Comparison of ENCODE assay signal across 20 mouse cellular contexts in the genomic region with DNA sequence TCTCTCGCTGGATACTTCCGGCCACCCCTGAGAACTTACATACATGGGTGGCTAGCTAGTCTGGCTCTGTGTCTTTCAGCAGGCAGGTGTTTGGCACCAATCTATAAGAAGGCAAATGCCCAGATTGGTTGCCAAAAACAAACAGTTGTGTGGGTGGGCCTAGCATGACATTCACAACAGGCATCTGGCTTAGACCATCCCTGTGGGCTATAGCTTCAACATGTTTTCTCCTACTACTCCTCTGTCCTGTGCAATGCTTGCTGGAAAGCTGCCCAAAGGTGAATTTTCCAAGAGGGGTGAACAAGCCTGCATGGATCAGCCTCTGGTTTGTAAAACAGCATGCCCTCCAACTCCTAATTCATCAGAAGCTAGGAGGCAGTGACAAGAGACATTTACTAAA.
DNase-seq lines count a peak whose midpoint lies in the region; ATAC-seq lines count a peak whose summit lies in the region.
"Had no signal": no experiment of that assay in that cellular context is flagged by ENCODE, and none has a peak within 500 bp of the region (broad histone marks: within the 10 kb centered on the region; RNA-seq: fewer than 3 reads in every experiment).

No protein-coding gene starts in this region.

- no peaks in the 10 kb centered on the region for H3K27me3 ChIP-seq in midbrain, embryonic 11.5 days (ENCODE audit: control insufficient read depth, insufficient read depth, low read length)
- H3K27me3 ChIP-seq in midbrain, embryonic 16.5 days (ENCODE audit: control insufficient read depth, insufficient read depth, low read depth, low read length): no peaks in the 10 kb centered on the region
- no peaks in the 10 kb centered on the region for H3K27me3 ChIP-seq in hindbrain, embryonic 15.5 days
- no peaks in the 10 kb centered on the region for H3K27me3 ChIP-seq in neural tube, embryonic 13.5 days
- H3K27me3 ChIP-seq: liver, embryonic 15.5 days; stomach, embryonic 15.5 days had no signal

- 68% methylated on average over 2 of the region's 2 CpGs for WGBS in midbrain, embryonic 11.5 days
- WGBS in midbrain, embryonic 16.5 days: 84% methylated on average over 2 of the region's 2 CpGs
- 60% methylated on average over 2 of the region's 2 CpGs for WGBS in hindbrain, embryonic 15.5 days
- WGBS in neural tube, embryonic 13.5 days: 52% methylated on average over 2 of the region's 2 CpGs

- H3K9ac ChIP-seq in midbrain, embryonic 11.5 days (ENCODE audit: low read length): no peak overlapping the region
- H3K9ac ChIP-seq in midbrain, embryonic 16.5 days (ENCODE audit: low read depth, low read length): no peak overlapping the region
- no peak overlapping the region for H3K9ac ChIP-seq in hindbrain, embryonic 15.5 days
- H3K9ac ChIP-seq in neural tube, embryonic 13.5 days: no peak overlapping the region
- H3K9ac ChIP-seq: liver, embryonic 15.5 days; stomach, embryonic 15.5 days had no signal

- intact Hi-C loops in heart, postnatal 25 days (cut with DNase I): no loop called here
- intact Hi-C loops in left cerebral cortex, postnatal 10 days (cut with DNase I): no loop called here

- H3K4me3 ChIP-seq in midbrain, embryonic 11.5 days (ENCODE audit: low read depth, low read length): no peak overlapping the region
- H3K4me3 ChIP-seq in midbrain, embryonic 16.5 days (ENCODE audit: low read depth, low read length): no peak overlapping the region
- H3K4me3 ChIP-seq in hindbrain, embryonic 15.5 days: no peak overlapping the region
- H3K4me3 ChIP-seq in neural tube, embryonic 13.5 days: no peak overlapping the region
- H3K4me3 ChIP-seq: heart, adult 2 months; liver, embryonic 15.5 days; stomach, embryonic 15.5 days had no signal

- no peak overlapping the region for H3K4me2 ChIP-seq in midbrain, embryonic 11.5 days
- H3K4me2 ChIP-seq in midbrain, embryonic 16.5 days (ENCODE audit: low read length): no peak overlapping the region
- no peak overlapping the region for H3K4me2 ChIP-seq in hindbrain, embryonic 15.5 days
- H3K4me2 ChIP-seq in neural tube, embryonic 13.5 days: no peak overlapping the region
- H3K4me2 ChIP-seq: liver, embryonic 15.5 days; stomach, embryonic 15.5 days had no signal

- peak overlapping the region; percentile 51 for H3K27ac ChIP-seq in midbrain, embryonic 11.5 days (ENCODE audit: low read depth, low read length)
- H3K27ac ChIP-seq in midbrain, embryonic 16.5 days (ENCODE audit: low read length): no peak overlapping the region
- no peak overlapping the region for H3K27ac ChIP-seq in hindbrain, embryonic 15.5 days (replicated peaks)
- H3K27ac ChIP-seq in neural tube, embryonic 13.5 days (replicated peaks): no peak overlapping the region
- H3K27ac ChIP-seq: heart, adult 2 months; liver, embryonic 15.5 days; macrophage; stomach, embryonic 15.5 days had no signal

- DNase-seq in cerebellum, postnatal 10 days: peak; percentile 36 to 70
- no peak for DNase-seq in cerebellum, adult 8-10 months
- DNase-seq in midbrain, embryonic 11.5 days (ENCODE audit: low spot score, missing footprints): peak; percentile 85
- DNase-seq in heart, postnatal 25 days (ENCODE audit: low spot score): no peak
- DNase-seq in left cerebral cortex, postnatal 10 days (ENCODE audit: extremely low spot score in 1 of 2, low spot score in 2 of 2): no peak
- DNase-seq: adrenal gland, postnatal 14 days; cerebellum, adult 11-12 months; gastrocnemius, postnatal 10 days; heart, adult 2 months; heart, postnatal 4 days; kidney, adult 11 months; right cerebral cortex, postnatal 25 days; thymus, adult 18-20 months; thymus, postnatal 4 days had no signal

- H3K36me3 ChIP-seq in midbrain, embryonic 11.5 days (ENCODE audit: control insufficient read depth, insufficient read depth, low read length): no peaks in the 10 kb centered on the region
- H3K36me3 ChIP-seq in midbrain, embryonic 16.5 days (ENCODE audit: control insufficient read depth, insufficient read depth, low read length): no peaks in the 10 kb centered on the region
- no peaks in the 10 kb centered on the region for H3K36me3 ChIP-seq in hindbrain, embryonic 15.5 days
- no peaks in the 10 kb centered on the region for H3K36me3 ChIP-seq in neural tube, embryonic 13.5 days
- H3K36me3 ChIP-seq: liver, embryonic 15.5 days; stomach, embryonic 15.5 days had no signal

- H3K4me1 ChIP-seq in midbrain, embryonic 11.5 days (ENCODE audit: control insufficient read depth, insufficient read depth, low read length): peaks cover 5% of the 10 kb centered on the region
- no peaks in the 10 kb centered on the region for H3K4me1 ChIP-seq in midbrain, embryonic 16.5 days (ENCODE audit: control insufficient read depth, insufficient read depth, low read length)
- H3K4me1 ChIP-seq in hindbrain, embryonic 15.5 days (replicated peaks): no peaks in the 10 kb centered on the region
- H3K4me1 ChIP-seq in neural tube, embryonic 13.5 days (replicated peaks): 0 out of 2 replicates have a peak, but pooled peaks cover 5% of the 10 kb centered on the region
- H3K4me1 ChIP-seq: liver, embryonic 15.5 days; stomach, embryonic 15.5 days had no signal

- H3K9me3 ChIP-seq in midbrain, embryonic 11.5 days (ENCODE audit: control insufficient read depth, low read length): no peaks in the 10 kb centered on the region
- no peaks in the 10 kb centered on the region for H3K9me3 ChIP-seq in midbrain, embryonic 16.5 days (replicated peaks; ENCODE audit: control insufficient read depth, low read length, poor library complexity, severe bottlenecking)
- no peaks in the 10 kb centered on the region for H3K9me3 ChIP-seq in hindbrain, embryonic 15.5 days
- H3K9me3 ChIP-seq in neural tube, embryonic 13.5 days: no peaks in the 10 kb centered on the region
- H3K9me3 ChIP-seq: liver, embryonic 15.5 days; stomach, embryonic 15.5 days had no signal

- ATAC-seq in midbrain, embryonic 11.5 days (ENCODE audit: low FRiP score): 0 out of 2 replicates have a peak, but pooled peaks have one; percentile 10
- ATAC-seq in midbrain, embryonic 16.5 days: no peak
- peak; percentile 71; the same call in 1 of the 2 replicates for ATAC-seq in hindbrain, embryonic 15.5 days (ENCODE audit: low FRiP score, low read depth)
- peak; percentile 63; the same call in 1 of the 2 replicates for ATAC-seq in neural tube, embryonic 13.5 days (ENCODE audit: low read depth)

Comparison
In these comparisons a context has a peak if more than half of its experiments do, and no peak if none do; other contexts are left out.
1. DNase-seq: peak in cerebellum, postnatal 10 days (2 of 2) and midbrain, embryonic 11.5 days (single experiment); none in cerebellum, adult 8-10 months (single experiment), heart, postnatal 25 days (single experiment) and left cerebral cortex, postnatal 10 days (0 of 2).